Mouse (Mus musculus): ENCODE results near the gene Cnot6. TPM values are rescaled to one million over a fixed set of nuclear protein-coding genes. Genes with fewer than 3 reads are reported as not detected.
A peak's percentile ranks its signal among the peaks of the same experiment; 100 is the strongest.

The Cnot6 gene
- polyA plus RNA-seq, 1 experiment from 2014 or later = 47.4 TPM

GRCm38 (mm10) chr11:49664262-49665140 is 48.0 kb downstream of the Cnot6 start:
- WGBS = 80% methylated on average over 12 of the region's 12 CpGs
- Histone ChIP-seq H3K4me3 (no peak overlapping the region), H3K4me1 (no peaks in the 10 kb centered on the region), H3K9me3 (no peaks in the 10 kb centered on the region), H3K27me3 (replicated peaks) (no peaks in the 10 kb centered on the region), H3K27ac (no peak overlapping the region), H3K36me3 (replicated peaks) (no peaks in the 10 kb centered on the region; the same call in 1 of the 2 replicates), H3K4me2 (no peak overlapping the region), H3K9ac (no peak overlapping the region)
- no peak for ATAC-seq (replicated peaks)

- no peaks in the 10 kb centered on the region for H3K9me3 ChIP-seq
- 85% methylated on average over 5 of the region's 5 CpGs for WGBS
- no peak within 1 kb of the TSS for H3K4me2 ChIP-seq
- no peak within 1 kb of the TSS for H3K4me3 ChIP-seq
- 0 out of 2 replicates have a peak, but pooled peaks have one; percentile 37 for ATAC-seq (replicated peaks)
- no peak within 1 kb of the TSS for H3K27ac ChIP-seq
- no peak within 1 kb of the TSS for H3K9ac ChIP-seq
- no peaks in the 10 kb centered on the region for H3K4me1 ChIP-seq
- H3K36me3 ChIP-seq (replicated peaks) = no peaks in the 10 kb centered on the region; the same call in 1 of the 2 replicates
- H3K27me3 ChIP-seq (replicated peaks) = no peaks in the 10 kb centered on the region
These were observed 49.2 kb downstream of the Cnot6 start, which contains the start of gene Scgb3a1 for GRCm38 (mm10) chr11:49663310-49663709. Gene Scgb3a1, plus strand, starts transcription at chr11:49663610.

- Histone ChIP-seq H3K4me2 (no peak overlapping the region), H3K27me3 (replicated peaks) (no peaks in the 10 kb centered on the region), H3K9ac (no peak overlapping the region), H3K9me3 (no peaks in the 10 kb centered on the region), H3K4me1 (no peaks in the 10 kb centered on the region), H3K27ac (no peak overlapping the region), H3K4me3 (no peak overlapping the region), H3K36me3 (replicated peaks) (no peaks in the 10 kb centered on the region)
- ATAC-seq (replicated peaks) = no peak
- 63% methylated on average over 15 of the region's 15 CpGs for WGBS
These were observed 50.2 kb downstream of the Cnot6 start for GRCm38 (mm10) chr11:49662292-49662780.

GRCm38 (mm10) chr11:49659470-49659799 is 53.1 kb downstream of the Cnot6 start:
- 72% methylated on average over 7 of the region's 7 CpGs for WGBS
- Histone ChIP-seq H3K9ac (no peak overlapping the region), H3K4me1 (no peaks in the 10 kb centered on the region), H3K4me3 (no peak overlapping the region), H3K9me3 (no peaks in the 10 kb centered on the region), H3K27me3 (replicated peaks) (no peaks in the 10 kb centered on the region), H3K4me2 (no peak overlapping the region), H3K27ac (no peak overlapping the region), H3K36me3 (replicated peaks) (no peaks in the 10 kb centered on the region)
- no peak for ATAC-seq (replicated peaks)

GRCm38 (mm10) chr11:49658791-49659469 is 53.6 kb downstream of the Cnot6 start:
- no peak overlapping the region for H3K4me3 ChIP-seq
- no peaks in the 10 kb centered on the region for H3K9me3 ChIP-seq
- H3K9ac ChIP-seq = no peak overlapping the region
- no peaks in the 10 kb centered on the region for H3K4me1 ChIP-seq
- no peaks in the 10 kb centered on the region for H3K27me3 ChIP-seq (replicated peaks)
- no peak for ATAC-seq (replicated peaks)
- no peak overlapping the region for H3K27ac ChIP-seq
- H3K4me2 ChIP-seq = no peak overlapping the region
- WGBS = 71% methylated on average over 10 of the region's 10 CpGs
- no peaks in the 10 kb centered on the region for H3K36me3 ChIP-seq (replicated peaks)

- Histone ChIP-seq H3K36me3 (replicated peaks) (no peaks in the 10 kb centered on the region), H3K4me1 (no peaks in the 10 kb centered on the region), H3K9me3 (no peaks in the 10 kb centered on the region), H3K4me2 (no peak overlapping the region), H3K27ac (no peak overlapping the region), H3K4me3 (no peak overlapping the region), H3K9ac (no peak overlapping the region), H3K27me3 (replicated peaks) (no peaks in the 10 kb centered on the region)
- ATAC-seq (replicated peaks) = no peak
- 90% methylated on average over 4 of the region's 4 CpGs for WGBS
These were observed 54.5 kb downstream of the Cnot6 start for GRCm38 (mm10) chr11:49658065-49658464.

GRCm38 (mm10) chr11:49655501-49655900 is 57.0 kb downstream of the Cnot6 start:
- no peak for ATAC-seq (replicated peaks)
- H3K9me3 ChIP-seq = no peaks in the 10 kb centered on the region

GRCm38 (mm10) chr11:49654651-49655050 is 57.9 kb downstream of the Cnot6 start:
- no peak overlapping the region for H3K9ac ChIP-seq
- no peaks in the 10 kb centered on the region for H3K36me3 ChIP-seq (replicated peaks)
- H3K4me3 ChIP-seq = no peak overlapping the region
- no peak overlapping the region for H3K27ac ChIP-seq
- 90% methylated on average over 5 of the region's 5 CpGs for WGBS
- ATAC-seq (replicated peaks) = no peak
- no peaks in the 10 kb centered on the region for H3K4me1 ChIP-seq
- H3K27me3 ChIP-seq (replicated peaks) = no peaks in the 10 kb centered on the region
- no peaks in the 10 kb centered on the region for H3K9me3 ChIP-seq
- H3K4me2 ChIP-seq = no peak overlapping the region

More at GRCm38 (mm10) chr11:49655501-49655900, 57.0 kb downstream of the Cnot6 start:
- no peaks in the 10 kb centered on the region for H3K36me3 ChIP-seq (replicated peaks)
- no peak overlapping the region for H3K9ac ChIP-seq
- no peaks in the 10 kb centered on the region for H3K4me1 ChIP-seq
- H3K27ac ChIP-seq = no peak overlapping the region
- H3K4me3 ChIP-seq = no peak overlapping the region
- no peak overlapping the region for H3K4me2 ChIP-seq
- no peaks in the 10 kb centered on the region for H3K27me3 ChIP-seq (replicated peaks)

GRCm38 (mm10) chr11:49653079-49653408 is 59.5 kb downstream of the Cnot6 start:
- peak; percentile 19; the same call in 1 of the 2 replicates for ATAC-seq (replicated peaks)
- no peaks in the 10 kb centered on the region for H3K36me3 ChIP-seq (replicated peaks)
- no peak overlapping the region for H3K4me3 ChIP-seq
- no peaks in the 10 kb centered on the region for H3K27me3 ChIP-seq (replicated peaks)
- peak overlapping the region; percentile 41 for H3K4me2 ChIP-seq
- no peak overlapping the region for H3K27ac ChIP-seq
- H3K9ac ChIP-seq = no peak overlapping the region
- 41% methylated on average over 11 of the region's 11 CpGs for WGBS
- no peaks in the 10 kb centered on the region for H3K9me3 ChIP-seq
- no peaks in the 10 kb centered on the region for H3K4me1 ChIP-seq

- no peak overlapping the region for H3K27ac ChIP-seq
- no peak overlapping the region for H3K9ac ChIP-seq
- no peaks in the 10 kb centered on the region for H3K4me1 ChIP-seq
- 25% methylated on average over 19 of the region's 19 CpGs for WGBS
- no peaks in the 10 kb centered on the region for H3K9me3 ChIP-seq
- H3K4me2 ChIP-seq = peak overlapping the region; percentile 41
- H3K4me3 ChIP-seq = no peak overlapping the region
- no peaks in the 10 kb centered on the region for H3K27me3 ChIP-seq (replicated peaks)
- H3K36me3 ChIP-seq (replicated peaks) = no peaks in the 10 kb centered on the region
- ATAC-seq (replicated peaks) = peak; percentile 79
These were observed 60.0 kb downstream of the Cnot6 start for GRCm38 (mm10) chr11:49652401-49653078.

GRCm38 (mm10) chr11:49651762-49652322 is 60.7 kb downstream of the Cnot6 start:
- H3K9ac ChIP-seq = no peak overlapping the region

More at GRCm38 (mm10) chr11:49651762-49652322, 60.7 kb downstream of the Cnot6 start:
- Histone ChIP-seq H3K36me3 (replicated peaks) (no peaks in the 10 kb centered on the region), H3K4me3 (no peak overlapping the region), H3K4me2 (no peak overlapping the region), H3K27ac (no peak overlapping the region), H3K4me1 (no peaks in the 10 kb centered on the region), H3K9me3 (no peaks in the 10 kb centered on the region), H3K27me3 (replicated peaks) (no peaks in the 10 kb centered on the region)
- 87% methylated on average over 10 of the region's 10 CpGs for WGBS
- ATAC-seq (replicated peaks) = peak; percentile 3; the same call in 1 of the 2 replicates
